Mouse (Mus musculus) forebrain, embryonic 12.5 days (tissue): ENCODE data around the gene Rhbdd1. TPM values are rescaled to one million over a fixed set of nuclear protein-coding genes. Genes with fewer than 3 reads are reported as not detected.
A peak's percentile ranks its signal among the peaks of the same experiment; 100 is the strongest.

Experiments used
- ATAC-seq: fragments of 200-750 bp; cut with Nextera tagmentation; 2 replicates; pipeline ENCODE4 v1.8.0; 2017; ENCODE audit warnings: moderate TSS enrichment; ENCODE audit not compliant: low FRiP score
- H3K27ac ChIP-seq: fragments of 300-500 bp; sonication (generic); 2 replicates; pipeline ENCODE4 v1.5.1; 2016; ENCODE audit warnings: mild to moderate bottlenecking
- H3K27me3 ChIP-seq: fragments of 300-500 bp; sonication (generic); 2 replicates; pipeline ENCODE4 v1.6.1; 2016; ENCODE audit warnings: mild to moderate bottlenecking
- H3K36me3 ChIP-seq: fragments of 300-500 bp; sonication (generic); replicated peaks from 2 replicates; pipeline ENCODE4 v1.6.1; 2016; ENCODE audit warnings: mild to moderate bottlenecking
- H3K4me1 ChIP-seq: fragments of 300-500 bp; sonication (generic); 2 replicates; pipeline ENCODE4 v1.6.1; 2016
- H3K4me2 ChIP-seq: fragments of 300-500 bp; sonication (generic); 2 replicates; pipeline ENCODE4 v1.6.1; 2016; ENCODE audit warnings: mild to moderate bottlenecking, moderate library complexity
- H3K4me3 ChIP-seq: fragments of 300-500 bp; sonication (generic); replicated peaks from 2 replicates; pipeline ENCODE4 v1.5.1; 2016; ENCODE audit warnings: mild to moderate bottlenecking
- H3K9ac ChIP-seq: fragments of 300-500 bp; sonication (generic); 2 replicates; pipeline ENCODE4 v1.6.1; 2016; ENCODE audit warnings: mild to moderate bottlenecking
- H3K9me3 ChIP-seq: fragments of 300-500 bp; sonication (generic); 2 replicates; pipeline ENCODE4 v1.6.1; 2016
- WGBS: fragments of 180-500 bp; shearing (Covaris S2); methylation state at CpG from one replicate; pipeline ENCODE4 v1.1.7; 2016; 5-methylcytosine and 5-hydroxymethylcytosine counted together
- polyA plus RNA-seq: library from polyadenylated mRNA; unstranded; fragments of >200 nt; fragmentation: Nextera tagmentation; extraction: Ambion mirVana; gene quantifications from 2 replicates; pipeline ENCODE4 v1.2.1, GENCODE M21; 2016

The Rhbdd1 gene
- polyA plus RNA-seq, 1 experiment from 2014 or later: 8.9 TPM

- peak overlapping the region; percentile 27; the same call in 1 of the 2 replicates for H3K27ac ChIP-seq
These were observed 135.8 kb downstream of the Rhbdd1 start for GRCm38 (mm10) chr1:82451927-82452651.

GRCm38 (mm10) chr1:82454031-82454430, 137.8 kb downstream of the Rhbdd1 start:
- Histone ChIP-seq H3K27ac (no peak overlapping the region), H3K27me3 (0 out of 2 replicates have a peak, but pooled peaks cover 3% of the 10 kb centered on the region), H3K4me2 (no peak overlapping the region), H3K36me3 (no peaks in the 10 kb centered on the region), H3K9ac (no peak overlapping the region), H3K4me3 (no peak overlapping the region), H3K4me1 (peaks cover 9% of the 10 kb centered on the region), H3K9me3 (no peaks in the 10 kb centered on the region)
- 89% methylated on average over 3 of the region's 3 CpGs for WGBS
- no peak for ATAC-seq

More at GRCm38 (mm10) chr1:82451927-82452651, 135.8 kb downstream of the Rhbdd1 start:
- no peak overlapping the region for H3K4me3 ChIP-seq
- peaks cover 9% of the 10 kb centered on the region for H3K4me1 ChIP-seq
- H3K9me3 ChIP-seq: no peaks in the 10 kb centered on the region
- H3K9ac ChIP-seq: no peak overlapping the region
- H3K36me3 ChIP-seq: no peaks in the 10 kb centered on the region
- H3K27me3 ChIP-seq: no peaks in the 10 kb centered on the region
- H3K4me2 ChIP-seq: no peak overlapping the region
- 15% methylated on average over 6 of the region's 6 CpGs for WGBS
- ATAC-seq: peak; percentile 87

DNA sequence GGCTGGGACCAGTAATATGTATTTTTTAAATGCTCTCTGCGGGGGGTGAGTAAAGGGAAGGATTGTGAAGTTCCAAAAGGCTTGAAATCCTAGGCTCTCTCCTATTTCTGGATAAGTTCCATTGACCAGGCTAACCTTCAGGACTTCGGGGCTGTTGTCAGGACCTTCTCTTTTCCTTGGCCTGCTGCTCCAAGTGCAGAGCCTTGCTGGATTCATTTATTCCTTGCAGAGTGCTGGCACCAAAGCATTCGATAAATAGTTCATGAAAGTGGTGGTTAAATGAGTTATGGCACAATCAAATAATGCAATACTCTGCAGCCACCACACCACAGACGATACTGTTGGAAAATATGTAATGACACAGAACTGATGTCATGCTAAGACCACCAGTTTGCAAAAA, 143.1 kb downstream of the Rhbdd1 start:
- Histone ChIP-seq H3K9me3 (no peaks in the 10 kb centered on the region), H3K36me3 (no peaks in the 10 kb centered on the region), H3K9ac (no peak overlapping the region), H3K27me3 (0 out of 2 replicates have a peak, but pooled peaks cover 3% of the 10 kb centered on the region), H3K4me1 (no peaks in the 10 kb centered on the region), H3K4me2 (no peak overlapping the region), H3K4me3 (no peak overlapping the region), H3K27ac (no peak overlapping the region)
- 89% methylated on average over 4 of the region's 4 CpGs for WGBS
- no peak for ATAC-seq

- Histone ChIP-seq H3K9me3 (no peaks in the 10 kb centered on the region), H3K4me2 (no peak overlapping the region), H3K4me1 (no peaks in the 10 kb centered on the region), H3K27me3 (0 out of 2 replicates have a peak, but pooled peaks cover 3% of the 10 kb centered on the region), H3K36me3 (no peaks in the 10 kb centered on the region), H3K9ac (no peak overlapping the region), H3K4me3 (no peak overlapping the region), H3K27ac (no peak overlapping the region)
- ATAC-seq: no peak
- 89% methylated on average over 2 of the region's 2 CpGs for WGBS
These were observed 143.7 kb downstream of the Rhbdd1 start for GRCm38 (mm10) chr1:82459926-82460325.

GRCm38 (mm10) chr1:82461041-82461440, 144.8 kb downstream of the Rhbdd1 start:
- Histone ChIP-seq H3K27ac (no peak overlapping the region), H3K4me2 (no peak overlapping the region), H3K27me3 (0 out of 2 replicates have a peak, but pooled peaks cover 3% of the 10 kb centered on the region), H3K4me1 (peaks cover 7% of the 10 kb centered on the region; the same call in 1 of the 2 replicates), H3K4me3 (no peak overlapping the region), H3K36me3 (no peaks in the 10 kb centered on the region), H3K9ac (no peak overlapping the region), H3K9me3 (no peaks in the 10 kb centered on the region)
- WGBS: 86% methylated on average over 4 of the region's 4 CpGs
- ATAC-seq: no peak

GRCm38 (mm10) chr1:82465321-82465853, 149.1 kb downstream of the Rhbdd1 start:
- Histone ChIP-seq H3K27ac (no peak overlapping the region), H3K9me3 (no peaks in the 10 kb centered on the region), H3K36me3 (no peaks in the 10 kb centered on the region), H3K4me1 (peaks cover 7% of the 10 kb centered on the region; the same call in 1 of the 2 replicates), H3K27me3 (no peaks in the 10 kb centered on the region), H3K4me3 (no peak overlapping the region), H3K9ac (no peak overlapping the region), H3K4me2 (no peak overlapping the region)
- 50% methylated on average over 6 of the region's 6 CpGs for WGBS
- ATAC-seq: peak; percentile 68; the same call in 1 of the 2 replicates

GRCm38 (mm10) chr1:82468872-82469271, 152.6 kb downstream of the Rhbdd1 start:
- ATAC-seq: no peak
- H3K27me3 ChIP-seq: no peaks in the 10 kb centered on the region
- H3K4me2 ChIP-seq: no peak overlapping the region
- H3K4me1 ChIP-seq: peaks cover 7% of the 10 kb centered on the region; the same call in 1 of the 2 replicates
- H3K36me3 ChIP-seq: no peaks in the 10 kb centered on the region
- no peak overlapping the region for H3K4me3 ChIP-seq
- H3K9ac ChIP-seq: no peak overlapping the region
- 86% methylated on average over 6 of the region's 6 CpGs for WGBS
- no peak overlapping the region for H3K27ac ChIP-seq
- H3K9me3 ChIP-seq: no peaks in the 10 kb centered on the region

- Histone ChIP-seq H3K9ac (no peak overlapping the region), H3K27ac (no peak overlapping the region), H3K36me3 (no peaks in the 10 kb centered on the region), H3K4me3 (no peak overlapping the region), H3K4me1 (peaks cover 9% of the 10 kb centered on the region), H3K27me3 (no peaks in the 10 kb centered on the region), H3K4me2 (no peak overlapping the region), H3K9me3 (no peaks in the 10 kb centered on the region)
- ATAC-seq: no peak
- WGBS: 89% methylated on average over 10 of the region's 10 CpGs
These were observed 154.4 kb downstream of the Rhbdd1 start for GRCm38 (mm10) chr1:82470516-82471225.

DNA sequence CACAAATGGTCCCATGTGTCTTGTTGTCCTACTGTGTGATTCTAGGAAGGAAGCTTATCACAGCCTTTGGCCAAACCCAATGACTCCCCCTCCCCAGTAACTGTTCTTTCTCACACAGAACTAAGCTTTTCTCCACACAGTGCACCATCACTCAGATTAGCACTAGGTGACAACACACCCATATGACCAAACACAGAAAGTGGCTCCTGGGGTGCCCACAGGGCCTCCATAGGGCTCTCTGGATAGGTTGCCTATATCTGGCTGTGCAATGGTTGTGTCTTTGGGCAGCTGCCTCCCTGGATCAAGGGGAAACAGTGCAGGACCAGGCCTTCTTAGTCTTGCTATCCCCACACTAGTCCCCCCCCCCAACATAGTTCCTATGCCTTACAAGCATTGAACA, 157.2 kb downstream of the Rhbdd1 start:
- H3K36me3 ChIP-seq: no peaks in the 10 kb centered on the region
- no peaks in the 10 kb centered on the region for H3K9me3 ChIP-seq
- no peak overlapping the region for H3K27ac ChIP-seq
- no peak for ATAC-seq
- H3K4me3 ChIP-seq: no peak overlapping the region
- H3K4me2 ChIP-seq: no peak overlapping the region
- no peaks in the 10 kb centered on the region for H3K27me3 ChIP-seq
- peaks cover 11% of the 10 kb centered on the region for H3K4me1 ChIP-seq
- H3K9ac ChIP-seq: no peak overlapping the region

DNA sequence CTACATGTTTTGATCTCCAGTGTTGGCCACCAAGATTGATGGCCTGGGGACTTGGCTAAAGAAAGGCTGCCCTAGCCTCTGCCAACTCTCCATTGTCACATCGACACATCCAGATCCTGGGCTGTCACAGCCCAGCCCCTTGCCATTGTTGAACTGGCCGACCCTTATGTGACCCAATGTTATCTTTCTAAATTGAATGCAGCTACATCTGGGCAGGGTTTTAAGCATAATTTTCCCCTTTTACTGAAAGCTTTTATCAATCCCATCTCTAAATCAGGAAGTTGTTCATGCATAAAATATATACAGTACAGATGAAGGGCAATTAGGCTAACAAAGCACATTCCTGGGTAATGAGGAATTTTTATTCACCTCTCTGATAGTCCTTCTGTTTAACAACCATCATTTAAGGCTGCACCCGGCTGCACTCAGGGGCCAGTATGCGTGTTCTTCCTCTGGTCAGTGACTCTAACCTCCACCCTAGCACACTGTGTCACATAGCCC, 158.3 kb downstream of the Rhbdd1 start:
- H3K27me3 ChIP-seq: no peaks in the 10 kb centered on the region
- 13% methylated on average over 4 of the region's 4 CpGs for WGBS
- no peak overlapping the region for H3K4me2 ChIP-seq
- H3K27ac ChIP-seq: peak overlapping the region; percentile 68
- ATAC-seq: peak; percentile 66
- H3K9me3 ChIP-seq: no peaks in the 10 kb centered on the region
- no peak overlapping the region for H3K9ac ChIP-seq
- H3K4me1 ChIP-seq: peaks cover 11% of the 10 kb centered on the region
- no peak overlapping the region for H3K4me3 ChIP-seq
- no peaks in the 10 kb centered on the region for H3K36me3 ChIP-seq

DNA sequence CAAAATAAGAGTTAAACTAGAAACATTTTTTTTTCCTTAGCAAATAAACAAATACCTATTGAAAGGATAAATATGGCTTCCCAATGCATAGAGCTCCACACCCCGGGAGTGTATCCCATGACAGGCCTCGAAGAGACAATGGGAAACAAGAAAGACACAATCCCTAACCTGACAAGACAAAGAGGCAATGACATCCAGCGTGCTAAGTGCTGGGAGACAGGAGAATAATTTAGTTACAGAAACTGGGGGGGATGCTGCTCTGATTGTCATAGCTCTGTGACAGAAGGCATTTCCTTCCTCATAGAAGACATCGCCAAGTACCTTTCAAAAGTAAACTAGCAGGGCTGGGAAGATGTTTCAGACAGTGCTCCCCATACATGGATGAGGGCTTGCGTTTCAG, 159.0 kb downstream of the Rhbdd1 start:
- WGBS: 62% methylated on average over 5 of the region's 5 CpGs

GRCm38 (mm10) chr1:82475821-82476220, 159.6 kb downstream of the Rhbdd1 start:
- 0 out of 2 replicates have a peak, but pooled peaks have one; percentile 10 for ATAC-seq
- peaks cover 11% of the 10 kb centered on the region for H3K4me1 ChIP-seq
- H3K4me2 ChIP-seq: no peak overlapping the region
- H3K27me3 ChIP-seq: no peaks in the 10 kb centered on the region
- H3K9me3 ChIP-seq: no peaks in the 10 kb centered on the region
- H3K4me3 ChIP-seq: no peak overlapping the region
- 76% methylated on average over 4 of the region's 4 CpGs for WGBS
- H3K36me3 ChIP-seq: no peaks in the 10 kb centered on the region
- peak overlapping the region; percentile 51; the same call in 1 of the 2 replicates for H3K27ac ChIP-seq
- no peak overlapping the region for H3K9ac ChIP-seq

More for the DNA sequence above, 159.0 kb downstream of the Rhbdd1 start:
- Histone ChIP-seq H3K27me3 (no peaks in the 10 kb centered on the region), H3K9ac (no peak overlapping the region), H3K9me3 (no peaks in the 10 kb centered on the region), H3K4me2 (no peak overlapping the region), H3K27ac (no peak overlapping the region), H3K36me3 (no peaks in the 10 kb centered on the region), H3K4me1 (peaks cover 11% of the 10 kb centered on the region), H3K4me3 (no peak overlapping the region)
- ATAC-seq: 0 out of 2 replicates have a peak, but pooled peaks have one; percentile 31
